Mouse (Mus musculus): ENCODE data around the gene Timm22. TPM values are rescaled to one million over a fixed set of nuclear protein-coding genes. Genes with fewer than 3 reads are reported as not detected.

Timm22 gene
- polyA plus RNA-seq (2015; fragmentation: Nextera tagmentation; extraction: Ambion mirVana), result 105 and 111 TPM in 2 replicates

GRCm38 (mm10) chr11:76406702-76407583 lies at the start of gene Timm22:
Gene Timm22, plus strand, starts transcription at chr11:76406952.
- H3K36me3 ChIP-seq, result peaks cover 20% of the 10 kb centered on the region
- H3K9ac ChIP-seq, result peak within 1 kb of the TSS; percentile 96
- peaks cover 12% of the 10 kb centered on the region for H3K4me1 ChIP-seq
- peak within 1 kb of the TSS; percentile 86 for H3K4me3 ChIP-seq (replicated peaks)
- H3K27ac ChIP-seq, result peak within 1 kb of the TSS; percentile 82
- WGBS, result under 1% methylated on average over 46 of the region's 46 CpGs
- no peaks in the 10 kb centered on the region for H3K9me3 ChIP-seq (replicated peaks)
- no peaks in the 10 kb centered on the region for H3K27me3 ChIP-seq
- H3K4me2 ChIP-seq, result peak within 1 kb of the TSS; percentile 75
- ATAC-seq (replicated peaks; ENCODE audit: low FRiP score), result peak; percentile 94

- Histone ChIP-seq H3K4me3 (replicated peaks) (no peak overlapping the region), H3K4me1 (peaks cover 87% of the 10 kb centered on the region), H3K27ac (peak overlapping the region; percentile 63; the same call in 1 of the 2 replicates), H3K4me2 (no peak overlapping the region), H3K9me3 (replicated peaks) (no peaks in the 10 kb centered on the region), H3K27me3 (no peaks in the 10 kb centered on the region), H3K9ac (no peak overlapping the region), H3K36me3 (no peaks in the 10 kb centered on the region)
- ATAC-seq (replicated peaks; ENCODE audit: low FRiP score), result no peak
- WGBS, result 87% methylated on average over 12 of the region's 12 CpGs
These were observed 49.3 kb upstream of the Timm22 start for GRCm38 (mm10) chr11:76357464-76357863.

- Histone ChIP-seq H3K27me3 (no peaks in the 10 kb centered on the region), H3K4me3 (replicated peaks) (no peak overlapping the region), H3K9me3 (replicated peaks) (no peaks in the 10 kb centered on the region), H3K4me2 (no peak overlapping the region), H3K27ac (peak overlapping the region; percentile 63; the same call in 1 of the 2 replicates), H3K36me3 (no peaks in the 10 kb centered on the region), H3K9ac (no peak overlapping the region), H3K4me1 (peaks cover 86% of the 10 kb centered on the region)
- ATAC-seq (replicated peaks; ENCODE audit: low FRiP score), result no peak
- 66% methylated on average over 14 of the region's 14 CpGs for WGBS
These were observed 48.0 kb upstream of the Timm22 start for GRCm38 (mm10) chr11:76358628-76359320.

GRCm38 (mm10) chr11:76360255-76360654 lies 46.5 kb upstream of the Timm22 start:
- Histone ChIP-seq H3K4me1 (peaks cover 84% of the 10 kb centered on the region), H3K27me3 (no peaks in the 10 kb centered on the region), H3K4me2 (no peak overlapping the region), H3K27ac (no peak overlapping the region), H3K9ac (no peak overlapping the region), H3K36me3 (no peaks in the 10 kb centered on the region), H3K9me3 (replicated peaks) (no peaks in the 10 kb centered on the region), H3K4me3 (replicated peaks) (no peak overlapping the region)
- no peak for ATAC-seq (replicated peaks; ENCODE audit: low FRiP score)
- 65% methylated on average over 6 of the region's 6 CpGs for WGBS

- H3K36me3 ChIP-seq, result no peaks in the 10 kb centered on the region
- H3K4me3 ChIP-seq (replicated peaks), result no peak overlapping the region
- H3K9me3 ChIP-seq (replicated peaks), result no peaks in the 10 kb centered on the region
- H3K9ac ChIP-seq, result no peak overlapping the region
- H3K4me2 ChIP-seq, result no peak overlapping the region
- H3K4me1 ChIP-seq, result peaks cover 73% of the 10 kb centered on the region
- no peak for ATAC-seq (replicated peaks; ENCODE audit: low FRiP score)
- 53% methylated on average over 4 of the region's 4 CpGs for WGBS
- no peaks in the 10 kb centered on the region for H3K27me3 ChIP-seq
- no peak overlapping the region for H3K27ac ChIP-seq
These were observed 45.3 kb upstream of the Timm22 start for GRCm38 (mm10) chr11:76361422-76361821.

- no peaks in the 10 kb centered on the region for H3K36me3 ChIP-seq
- H3K27me3 ChIP-seq, result no peaks in the 10 kb centered on the region
- peak overlapping the region; percentile 83 for H3K27ac ChIP-seq
- 13% methylated on average over 6 of the region's 6 CpGs for WGBS
- peak overlapping the region; percentile 7; the same call in 1 of the 2 replicates for H3K4me2 ChIP-seq
- peaks cover 56% of the 10 kb centered on the region for H3K4me1 ChIP-seq
- no peak overlapping the region for H3K4me3 ChIP-seq (replicated peaks)
- no peaks in the 10 kb centered on the region for H3K9me3 ChIP-seq (replicated peaks)
- no peak overlapping the region for H3K9ac ChIP-seq
- peak; percentile 63 for ATAC-seq (replicated peaks; ENCODE audit: low FRiP score)
These were observed 43.6 kb upstream of the Timm22 start for GRCm38 (mm10) chr11:76363178-76363577.

GRCm38 (mm10) chr11:76363636-76364035 lies 43.1 kb upstream of the Timm22 start:
- Histone ChIP-seq H3K9me3 (replicated peaks) (no peaks in the 10 kb centered on the region), H3K4me3 (replicated peaks) (no peak overlapping the region), H3K4me2 (0 out of 2 replicates have a peak overlapping the region, but pooled peaks have one; percentile 7), H3K27ac (peak overlapping the region; percentile 83), H3K36me3 (no peaks in the 10 kb centered on the region), H3K4me1 (peaks cover 53% of the 10 kb centered on the region), H3K9ac (no peak overlapping the region), H3K27me3 (no peaks in the 10 kb centered on the region)
- ATAC-seq (replicated peaks; ENCODE audit: low FRiP score), result peak; percentile 34; the same call in 1 of the 2 replicates
- WGBS, result 19% methylated on average over 9 of the region's 9 CpGs

- 0 out of 2 replicates have a peak overlapping the region, but pooled peaks have one; percentile 7 for H3K4me2 ChIP-seq
- no peaks in the 10 kb centered on the region for H3K36me3 ChIP-seq
- peak; percentile 50; the same call in 1 of the 2 replicates for ATAC-seq (replicated peaks; ENCODE audit: low FRiP score)
- H3K27me3 ChIP-seq, result no peaks in the 10 kb centered on the region
- peaks cover 49% of the 10 kb centered on the region for H3K4me1 ChIP-seq
- H3K27ac ChIP-seq, result peak overlapping the region; percentile 83
- WGBS, result 63% methylated on average over 5 of the region's 5 CpGs
- no peak overlapping the region for H3K9ac ChIP-seq
- no peak overlapping the region for H3K4me3 ChIP-seq (replicated peaks)
- no peaks in the 10 kb centered on the region for H3K9me3 ChIP-seq (replicated peaks)
These were observed 42.7 kb upstream of the Timm22 start for GRCm38 (mm10) chr11:76364038-76364437.

- Histone ChIP-seq H3K9me3 (replicated peaks) (no peaks in the 10 kb centered on the region), H3K9ac (no peak overlapping the region), H3K36me3 (no peaks in the 10 kb centered on the region), H3K4me1 (peaks cover 35% of the 10 kb centered on the region), H3K27me3 (no peaks in the 10 kb centered on the region), H3K4me3 (replicated peaks) (no peak overlapping the region), H3K27ac (no peak overlapping the region), H3K4me2 (no peak overlapping the region)
- WGBS, result 91% methylated on average over 15 of the region's 15 CpGs
- ATAC-seq (replicated peaks; ENCODE audit: low FRiP score), result no peak
These were observed 40.0 kb upstream of the Timm22 start for GRCm38 (mm10) chr11:76366720-76367119.

- no peak overlapping the region for H3K9ac ChIP-seq
- no peak for ATAC-seq (replicated peaks; ENCODE audit: low FRiP score)
- H3K4me2 ChIP-seq, result no peak overlapping the region
- no peaks in the 10 kb centered on the region for H3K36me3 ChIP-seq
- no peak overlapping the region for H3K27ac ChIP-seq
- H3K9me3 ChIP-seq (replicated peaks), result no peaks in the 10 kb centered on the region
- H3K4me1 ChIP-seq, result peaks cover 44% of the 10 kb centered on the region
- H3K4me3 ChIP-seq (replicated peaks), result no peak overlapping the region
- H3K27me3 ChIP-seq, result no peaks in the 10 kb centered on the region
These were observed 36.3 kb upstream of the Timm22 start for GRCm38 (mm10) chr11:76370491-76370890.

- H3K36me3 ChIP-seq, result no peaks in the 10 kb centered on the region
- no peak overlapping the region for H3K9ac ChIP-seq
- WGBS, result 49% methylated on average over 2 of the region's 2 CpGs
- peaks cover 54% of the 10 kb centered on the region for H3K4me1 ChIP-seq
- H3K27me3 ChIP-seq, result no peaks in the 10 kb centered on the region
- H3K4me3 ChIP-seq (replicated peaks), result no peak overlapping the region
- H3K4me2 ChIP-seq, result no peak overlapping the region
- 0 out of 2 replicates have a peak overlapping the region, but pooled peaks have one; percentile 24 for H3K27ac ChIP-seq
- no peaks in the 10 kb centered on the region for H3K9me3 ChIP-seq (replicated peaks)
- ATAC-seq (replicated peaks; ENCODE audit: low FRiP score), result no peak
These were observed 34.6 kb upstream of the Timm22 start for GRCm38 (mm10) chr11:76372120-76372519.

- Histone ChIP-seq H3K27me3 (no peaks in the 10 kb centered on the region), H3K9me3 (replicated peaks) (no peaks in the 10 kb centered on the region), H3K4me3 (replicated peaks) (no peak overlapping the region), H3K4me1 (peaks cover 54% of the 10 kb centered on the region), H3K36me3 (no peaks in the 10 kb centered on the region), H3K4me2 (no peak overlapping the region), H3K9ac (no peak overlapping the region), H3K27ac (no peak overlapping the region)
- WGBS, result 36% methylated on average over 6 of the region's 6 CpGs
- no peak for ATAC-seq (replicated peaks; ENCODE audit: low FRiP score)
These were observed 34.2 kb upstream of the Timm22 start for GRCm38 (mm10) chr11:76372534-76372933.

All from kidney, embryonic 15.5 days (tissue).